Mouse (Mus musculus) forebrain, embryonic 13.5 days (tissue): ENCODE results near the gene Slc6a15. TPM values are rescaled to one million over a fixed set of nuclear protein-coding genes. Genes with fewer than 3 reads are reported as not detected.

Experiments used
- ATAC-seq: fragments of 200-750 bp; cut with Nextera tagmentation; 2 replicates; pipeline ENCODE4 v1.8.0; 2017
- H3K27ac ChIP-seq: fragments of 300-500 bp; sonication (generic); 2 replicates; pipeline ENCODE4 v1.5.1; 2015; ENCODE audit warnings: inconsistent platforms, mild to moderate bottlenecking, moderate library complexity
- H3K27me3 ChIP-seq: fragments of 300-500 bp; sonication (generic); 2 replicates; pipeline ENCODE4 v1.6.1; 2015; ENCODE audit warnings: mild to moderate bottlenecking, inconsistent platforms
- H3K36me3 ChIP-seq: fragments of 300-500 bp; sonication (generic); 2 replicates; pipeline ENCODE4 v1.6.1; 2015; ENCODE audit warnings: mild to moderate bottlenecking, inconsistent platforms; ENCODE audit not compliant: poor library complexity, severe bottlenecking
- H3K4me1 ChIP-seq: fragments of 300-500 bp; sonication (generic); 2 replicates; pipeline ENCODE4 v1.6.1; 2015; ENCODE audit warnings: inconsistent platforms
- H3K4me2 ChIP-seq: fragments of 300-500 bp; sonication (generic); 2 replicates; pipeline ENCODE4 v1.6.1; 2015; ENCODE audit warnings: inconsistent platforms, mild to moderate bottlenecking, moderate library complexity
- H3K4me3 ChIP-seq: fragments of 300-500 bp; sonication (generic); 2 replicates; pipeline ENCODE4 v1.5.1; 2015; ENCODE audit warnings: mild to moderate bottlenecking, inconsistent platforms
- H3K9ac ChIP-seq: fragments of 300-500 bp; sonication (generic); 2 replicates; pipeline ENCODE4 v1.6.1; 2015; ENCODE audit warnings: mild to moderate bottlenecking, inconsistent platforms
- H3K9me3 ChIP-seq: fragments of 300-500 bp; sonication (generic); replicated peaks from 2 replicates; pipeline ENCODE4 v1.6.1; 2016; ENCODE audit warnings: inconsistent platforms
- WGBS: fragments of 180-500 bp; shearing (Covaris S2); methylation state at CpG from one replicate; pipeline ENCODE4 v1.1.7; 2015; 5-methylcytosine and 5-hydroxymethylcytosine counted together
- polyA plus RNA-seq: library from polyadenylated mRNA; unstranded; fragments of >200 nt; fragmentation: Nextera tagmentation; extraction: Ambion mirVana; gene quantifications from 2 replicates; pipeline ENCODE4 v1.2.1, GENCODE M21; 2015

Slc6a15 gene
- polyA plus RNA-seq, 1 experiment from 2014 or later = 37.6 TPM

DNA sequence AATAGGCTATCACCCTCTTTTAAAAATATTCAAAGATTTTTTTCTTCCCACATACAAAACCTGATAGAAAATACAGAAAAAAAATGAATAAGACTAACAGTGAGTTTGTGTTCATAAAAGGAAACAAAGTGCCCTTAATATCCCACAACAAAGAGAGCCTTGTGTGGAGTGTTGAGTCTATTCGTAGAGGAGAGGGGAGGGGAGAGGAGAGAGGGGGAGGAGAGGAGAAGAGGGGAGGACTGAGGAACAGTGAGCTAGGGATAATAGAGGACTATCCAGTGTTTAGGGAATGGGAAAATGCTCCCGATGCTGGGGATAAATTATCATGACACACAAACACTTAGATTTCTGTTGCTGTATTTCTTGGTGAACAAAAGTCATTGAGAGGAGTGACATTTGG, 80.8 kb downstream of the Slc6a15 start:
- Histone ChIP-seq H3K4me2 (no peak overlapping the region), H3K36me3 (no peaks in the 10 kb centered on the region), H3K9ac (no peak overlapping the region), H3K27ac (no peak overlapping the region), H3K9me3 (no peaks in the 10 kb centered on the region), H3K4me1 (no peaks in the 10 kb centered on the region), H3K4me3 (no peak overlapping the region), H3K27me3 (no peaks in the 10 kb centered on the region)
- no peak for ATAC-seq
- 26% methylated on average over 2 of the region's 2 CpGs for WGBS

- ATAC-seq = no peak
- no peak overlapping the region for H3K4me2 ChIP-seq
- no peak overlapping the region for H3K27ac ChIP-seq
- H3K9ac ChIP-seq = no peak overlapping the region
- H3K9me3 ChIP-seq = no peaks in the 10 kb centered on the region
- no peak overlapping the region for H3K4me3 ChIP-seq
- WGBS = 24% methylated on average over 1 of the region's 1 CpGs
- H3K4me1 ChIP-seq = no peaks in the 10 kb centered on the region
- H3K36me3 ChIP-seq = no peaks in the 10 kb centered on the region
- no peaks in the 10 kb centered on the region for H3K27me3 ChIP-seq
These were observed 90.3 kb downstream of the Slc6a15 start for GRCm38 (mm10) chr10:103457896-103458295.

Other genes with a start within 250 kb of the Slc6a15 start
- 3.0 and 4.7 TPM in 2 replicates for gene Lrriq1, start 131.5 kb upstream of the Slc6a15 start, polyA plus RNA-seq